16 mouse cellular contexts compared by ENCODE assay signal in genomic region chr1:161632098-161632497, GRCm38 (mm10).
"Had no signal": no experiment of that assay in that cellular context is flagged by ENCODE, and none has a peak within 500 bp of the region (broad histone marks: within the 10 kb centered on the region; RNA-seq: fewer than 3 reads in every experiment).

No protein-coding gene starts in this region.

- H3K27ac ChIP-seq: midbrain, embryonic 10.5 days; midbrain, embryonic 12.5 days; neural tube, embryonic 12.5 days; stomach, embryonic 15.5 days; stomach, postnatal 0 days had no signal

- H3K9ac ChIP-seq: lung, embryonic 14.5 days; midbrain, embryonic 12.5 days; neural tube, embryonic 12.5 days; stomach, embryonic 15.5 days had no signal

- DNase-seq: lung, adult 18-20 months; lung, embryonic 14.5 days; lung, postnatal 10 days; lung, postnatal 4 days; midbrain, embryonic 14.5 days; right cerebral cortex, postnatal 14 days; thymus, adult 2 months; thymus, postnatal 25 days; thymus, postnatal 4 days had no signal

- H3K4me1 ChIP-seq: midbrain, embryonic 10.5 days; midbrain, embryonic 12.5 days; neural tube, embryonic 12.5 days; stomach, embryonic 15.5 days had no signal

- ATAC-seq: midbrain, embryonic 16.5 days had no signal

- H3K4me2 ChIP-seq: lung, embryonic 14.5 days; midbrain, embryonic 12.5 days; neural tube, embryonic 12.5 days; stomach, embryonic 15.5 days had no signal

- H3K9me3 ChIP-seq: midbrain, embryonic 10.5 days; midbrain, embryonic 12.5 days; neural tube, embryonic 12.5 days; stomach, embryonic 15.5 days had no signal

- H3K4me3 ChIP-seq: midbrain, embryonic 10.5 days; midbrain, embryonic 12.5 days; myocyte; neural tube, embryonic 12.5 days; stomach, embryonic 15.5 days had no signal

- H3K27me3 ChIP-seq: midbrain, embryonic 12.5 days; neural tube, embryonic 12.5 days; stomach, embryonic 15.5 days had no signal

- H3K36me3 ChIP-seq: midbrain, embryonic 10.5 days; midbrain, embryonic 12.5 days; neural tube, embryonic 12.5 days; stomach, embryonic 15.5 days had no signal
